Mouse (Mus musculus): ENCODE measurements at regions not wholly inside any gene's neighbourhood (a gene's known extent, or its start where the extent isn't known, plus 50 kb on each side); places are given as distances from the start of the nearest gene placed in this dataset.

- DNase-seq = no peak
Measured at GRCm38 (mm10) chr13:85570886-85571527, 282.1 kb upstream of the Rasa1 start.

DNA sequence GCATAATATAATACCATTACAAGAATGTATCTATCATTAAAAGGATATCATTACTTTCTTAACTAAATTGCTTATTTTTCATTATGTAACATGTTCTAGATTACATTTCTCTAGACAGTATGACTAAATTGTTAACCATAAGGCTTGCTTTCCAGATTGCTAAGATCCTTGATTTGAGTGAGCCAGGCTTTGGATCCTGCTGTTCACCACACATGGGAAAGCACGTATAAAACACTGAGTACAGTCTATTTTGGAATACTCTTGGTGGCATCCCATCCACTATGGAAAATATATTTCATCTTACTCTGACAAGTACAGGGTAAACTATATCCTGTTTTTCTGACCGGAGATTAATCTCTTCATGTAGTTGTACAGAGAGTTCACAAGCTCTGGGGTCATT, 268.9 kb upstream of the Rasa1 start:
- DNase-seq = no peak

DNA sequence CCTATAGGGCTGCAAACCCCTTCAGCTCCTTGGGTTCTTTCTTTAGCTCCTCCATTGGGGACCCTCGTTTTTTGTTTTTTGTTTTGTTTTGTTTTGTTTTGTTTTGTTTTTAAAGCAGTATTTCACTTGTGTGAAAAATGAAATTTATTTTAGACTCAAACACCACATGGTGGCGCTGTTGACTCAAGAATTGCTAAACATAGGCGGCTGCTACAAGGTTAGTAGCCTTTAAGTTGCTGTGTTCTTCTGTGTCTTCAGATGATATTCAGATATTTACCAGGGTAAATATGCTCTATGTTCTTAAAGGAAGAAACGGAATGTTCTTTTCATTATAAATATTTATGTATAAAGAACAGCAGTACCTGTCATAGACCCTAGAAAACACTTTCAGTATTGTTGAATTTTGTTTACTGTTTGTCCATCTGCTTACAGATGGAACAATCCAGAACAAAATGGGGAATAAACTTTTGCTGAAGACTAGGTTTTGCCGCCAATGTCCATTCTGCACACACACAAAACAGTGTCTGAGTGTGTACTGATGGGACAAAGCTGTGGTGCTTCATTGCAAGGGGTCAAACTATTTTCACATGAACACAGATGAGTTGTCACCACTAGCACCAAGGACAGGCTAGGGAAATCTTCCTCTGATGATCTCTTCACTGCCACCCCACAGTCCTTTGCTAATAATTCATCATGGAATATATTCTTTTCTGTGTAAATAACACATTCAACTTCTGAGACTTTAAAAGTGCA, 267.3 kb upstream of the Rasa1 start:
- DNase-seq = peak; percentile 81

DNA sequence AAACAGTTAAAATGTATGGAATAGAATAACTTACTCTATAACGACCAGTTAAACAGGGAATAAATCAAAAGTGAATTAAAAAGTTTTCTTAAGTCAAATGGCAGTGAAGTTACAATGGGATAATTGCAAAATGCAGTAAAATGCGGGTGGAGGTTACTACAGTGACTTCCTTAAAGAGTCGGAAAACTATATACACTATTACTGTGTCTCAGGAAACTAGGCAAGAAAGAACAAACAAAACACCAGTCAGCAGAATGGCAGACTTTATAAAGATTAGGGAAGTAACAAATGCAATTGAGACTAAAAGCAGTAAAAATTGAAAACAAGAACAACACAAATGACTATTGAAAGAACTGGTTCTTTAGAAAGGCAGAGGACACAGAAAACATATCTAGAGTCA, 264.1 kb upstream of the Rasa1 start:
- no peak for DNase-seq

- no peak for DNase-seq
Measured at GRCm38 (mm10) chr13:85509671-85510070, 220.7 kb upstream of the Rasa1 start.

GRCm38 (mm10) chr13:85508552-85508951, 219.6 kb upstream of the Rasa1 start:
- no peak for DNase-seq

- no peak for DNase-seq
Measured at GRCm38 (mm10) chr13:85507374-85508101, 218.6 kb upstream of the Rasa1 start.

GRCm38 (mm10) chr13:85506875-85507274, 217.9 kb upstream of the Rasa1 start:
- DNase-seq = no peak

- DNase-seq = no peak
Measured at GRCm38 (mm10) chr13:85506030-85506429, 217.1 kb upstream of the Rasa1 start.

GRCm38 (mm10) chr13:85505046-85505445, 216.1 kb upstream of the Rasa1 start:
- DNase-seq = no peak

DNA sequence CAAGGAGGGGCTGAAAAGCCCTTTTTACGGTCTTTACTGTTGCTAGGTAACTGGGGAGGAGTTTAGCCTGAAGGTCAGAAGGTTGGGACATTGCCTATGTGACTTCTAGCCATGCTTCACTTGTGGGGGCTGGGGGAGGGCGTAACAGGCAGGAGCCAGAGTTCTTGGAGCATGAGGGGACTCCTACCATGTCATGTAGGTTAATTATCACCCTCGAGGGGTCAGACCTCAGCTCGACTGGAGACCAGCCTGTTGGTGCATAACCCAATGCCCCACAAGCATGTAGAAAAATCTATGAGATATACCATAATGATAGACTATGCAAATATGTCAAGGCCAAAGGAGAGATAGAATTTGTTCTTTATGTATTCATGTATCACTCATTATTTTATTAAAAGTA, 215.1 kb upstream of the Rasa1 start:
- DNase-seq = no peak

GRCm38 (mm10) chr13:85498696-85499095, 209.8 kb upstream of the Rasa1 start:
- no peak for DNase-seq

- no peak for DNase-seq
Measured at GRCm38 (mm10) chr13:85484790-85485189, 195.9 kb upstream of the Rasa1 start.

DNA sequence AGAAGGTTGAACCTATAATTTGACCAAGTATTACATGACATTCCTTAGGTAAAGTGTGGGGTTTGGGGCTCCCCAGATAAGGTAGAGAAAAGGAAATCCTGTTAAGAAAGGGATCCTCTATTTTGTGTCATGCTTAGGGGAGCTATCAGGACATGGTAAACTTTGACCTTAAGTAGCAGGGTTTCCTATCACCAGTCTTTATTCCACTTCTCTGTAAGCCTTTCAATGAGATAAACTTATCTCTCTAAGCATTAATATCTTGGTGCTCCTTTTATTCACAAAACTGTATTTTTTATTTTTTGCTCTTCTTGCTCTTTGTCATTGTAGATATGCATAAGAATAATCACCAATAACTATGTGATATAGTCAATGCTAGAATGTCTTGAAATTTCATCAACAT, 194.4 kb upstream of the Rasa1 start:
- DNase-seq = no peak

GRCm38 (mm10) chr13:85479405-85479804, 190.5 kb upstream of the Rasa1 start:
- DNase-seq = no peak

- DNase-seq = no peak
Measured at GRCm38 (mm10) chr13:85476274-85476846, 187.4 kb upstream of the Rasa1 start.

DNA sequence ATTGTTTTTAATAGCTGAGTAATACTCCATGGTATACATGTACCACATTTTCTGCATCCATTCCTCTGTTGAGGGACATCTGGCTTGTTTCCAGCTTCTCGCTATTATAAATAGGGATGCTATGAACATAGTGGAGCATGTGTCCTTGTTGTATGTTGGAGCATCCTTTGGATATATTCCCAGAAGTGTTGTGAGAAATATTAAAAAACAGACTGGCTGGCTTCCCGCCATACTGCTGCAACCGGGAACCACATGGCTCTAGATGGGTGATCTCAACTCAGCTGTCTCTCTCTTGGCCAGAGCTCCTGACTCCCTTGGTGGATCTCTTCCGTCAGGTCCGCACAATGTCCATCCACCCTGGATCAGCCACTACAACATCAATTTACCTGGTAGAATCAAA, 182.4 kb upstream of the Rasa1 start:
- peak; percentile 16 for DNase-seq

GRCm38 (mm10) chr13:85459387-85459786, 170.5 kb upstream of the Rasa1 start:
- no peak for DNase-seq

- no peak for DNase-seq
Measured at GRCm38 (mm10) chr13:85458611-85459010, 169.7 kb upstream of the Rasa1 start.

DNA sequence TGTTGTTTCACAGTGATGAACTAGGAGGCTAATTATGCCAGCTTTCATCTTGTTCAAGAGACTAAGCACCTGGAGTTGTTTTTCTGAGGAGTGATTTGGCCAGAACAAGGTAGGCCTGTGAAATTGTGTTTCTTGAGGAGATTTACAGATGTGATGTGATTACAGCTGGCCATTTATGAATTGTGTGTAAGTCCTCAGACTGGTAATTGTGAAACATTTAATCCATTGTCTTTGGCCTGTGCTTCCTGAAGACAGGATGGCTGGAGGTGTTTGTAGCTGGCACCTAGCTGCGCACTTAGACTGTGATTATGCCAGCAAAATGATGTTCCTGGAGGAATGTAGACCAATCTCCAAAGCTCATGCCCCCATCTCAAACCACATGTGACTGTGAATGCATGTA, 150.7 kb upstream of the Rasa1 start:
- no peak for DNase-seq

DNA sequence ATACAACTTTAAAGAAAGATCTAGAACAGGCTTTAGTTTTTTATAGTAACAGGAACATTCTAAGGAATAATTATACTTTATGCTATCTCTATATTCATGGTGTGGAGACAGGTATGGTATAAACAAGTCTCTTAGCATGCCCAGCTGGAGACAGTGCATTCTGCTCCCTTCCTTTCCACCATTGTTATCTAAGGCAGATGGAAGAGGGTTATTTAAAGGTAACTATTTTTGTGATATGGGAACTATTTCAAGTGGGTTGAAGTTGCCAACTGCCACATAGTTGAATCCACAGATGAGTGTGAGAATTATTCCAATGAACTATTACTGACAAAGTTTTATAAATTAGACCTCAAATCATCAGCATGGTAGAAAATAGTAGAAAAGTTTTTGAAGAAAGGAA, 148.9 kb upstream of the Rasa1 start:
- DNase-seq = no peak

- no peak for DNase-seq
Measured at GRCm38 (mm10) chr13:85437009-85437408, 148.1 kb upstream of the Rasa1 start.

GRCm38 (mm10) chr13:85436254-85436653, 147.3 kb upstream of the Rasa1 start:
- no peak for DNase-seq

GRCm38 (mm10) chr13:85430821-85431220, 141.9 kb upstream of the Rasa1 start:
- DNase-seq = no peak

All from right cerebral cortex, postnatal 4 days (tissue).